Comparison of ENCODE assay signal across 20 mouse cellular contexts in genomic region chr16:90180975-90181374, GRCm38 (mm10). TPM values are rescaled to one million over a fixed set of nuclear protein-coding genes. Genes with fewer than 3 reads are reported as not detected.
A peak's percentile ranks its signal among the peaks of the same experiment; 100 is the strongest.
DNase-seq lines count a peak whose midpoint lies in the region; TF ChIP-seq lines count a peak whose summit lies in the region.
"Had no signal": no experiment of that assay in that cellular context is flagged by ENCODE, and none has a peak within 500 bp of the region (broad histone marks: within the 10 kb centered on the region; RNA-seq: fewer than 3 reads in every experiment).

No protein-coding gene starts in this region.

- TF ChIP-seq CTCF in small intestine, adult 2 months (IDR thresholded peaks at IDR 0.05; ENCODE audit: extremely low read depth, insufficient read length, insufficient replicate concordance, low read depth, low read length), result no peak

- peaks cover 19% of the 10 kb centered on the region for H3K4me1 ChIP-seq in small intestine, adult 2 months (ENCODE audit: control insufficient read depth, insufficient read depth, insufficient read length, low read length)
- H3K4me1 ChIP-seq: embryonic facial prominence, embryonic 12.5 days had no signal

- peak overlapping the region; percentile 66 for H3K27ac ChIP-seq in small intestine, adult 2 months (ENCODE audit: insufficient read depth, low read depth, low read length)
- H3K27ac ChIP-seq: embryonic facial prominence, embryonic 12.5 days; forebrain, embryonic 12.5 days; forebrain, embryonic 15.5 days; heart, embryonic 13.5 days; hindbrain, embryonic 14.5 days; hindbrain, postnatal 0 days had no signal

- no peak for TF ChIP-seq POLR2A in small intestine, adult 2 months (IDR thresholded peaks at IDR 0.05; ENCODE audit: low read depth, low read length)

- H3K27me3 ChIP-seq in small intestine, adult 2 months (ENCODE audit: control insufficient read depth, insufficient read depth, low read length), result no peaks in the 10 kb centered on the region
- H3K27me3 ChIP-seq: embryonic facial prominence, embryonic 12.5 days; forebrain, embryonic 15.5 days; heart, embryonic 13.5 days had no signal

- DNase-seq in 3T3-L1 (ENCODE audit: low read depth, low spot score), result peak; percentile 30
- peak; percentile 85 for DNase-seq in 416B (ENCODE audit: low read depth)
- no peak for DNase-seq in frontal cortex, adult 2 months (ENCODE audit: extremely low spot score in 1 of 2, low spot score in 1 of 2)
- DNase-seq in neural tube, embryonic 10.5 days (ENCODE audit: extremely low spot score, low spot score), result no peak
- no peak for DNase-seq in cerebellum, postnatal 14 days
- DNase-seq: B cell, adult 2 months; cerebellum, adult 8-10 months; gastrocnemius, postnatal 10 days; gastrocnemius, postnatal 36 days; heart, adult 18-20 months; heart, postnatal 4 days had no signal

- no peaks in the 10 kb centered on the region for H3K36me3 ChIP-seq in small intestine, adult 2 months (ENCODE audit: control insufficient read depth, insufficient read depth, low read length)
- H3K36me3 ChIP-seq: embryonic facial prominence, embryonic 12.5 days; forebrain, embryonic 12.5 days; forebrain, embryonic 15.5 days; G1E; heart, embryonic 13.5 days had no signal

- WGBS in small intestine, adult 2 months, result 45% methylated on average over 6 of the region's 6 CpGs

- no peak overlapping the region for H3K4me3 ChIP-seq in small intestine, adult 2 months (ENCODE audit: low read depth, low read length)
- H3K4me3 ChIP-seq: embryonic facial prominence, embryonic 12.5 days; erythroblast, embryonic 14.5 days; forebrain, embryonic 12.5 days; forebrain, embryonic 15.5 days; heart, embryonic 13.5 days had no signal

RNA-seq across cellular contexts. Expression of gene Tiam1, which starts 37.4 kb away (rescaled TPM):
- polyA plus RNA-seq in small intestine, adult 2 months (2012; rRNA removed), result 1.3 and 1.8 TPM in 2 replicates
- 43.7 and 49.1 TPM in 2 replicates for polyA plus RNA-seq in frontal cortex, adult 2 months (2012; rRNA removed)

RNA-seq across cellular contexts. Expression of gene Sod1, which starts 39.6 kb away (rescaled TPM):
- polyA plus RNA-seq in small intestine, adult 2 months (2012; rRNA removed), result 247 and 406 TPM in 2 replicates
- polyA plus RNA-seq in frontal cortex, adult 2 months (2012; rRNA removed), result 794 and 821 TPM in 2 replicates

Comparison
In these comparisons a context has a peak if more than half of its experiments do, and no peak if none do; other contexts are left out.
1. DNase-seq: peak in 3T3-L1 (single experiment) and 416B (single experiment); none in frontal cortex, adult 2 months (0 of 2), neural tube, embryonic 10.5 days (single experiment) and cerebellum, postnatal 14 days (0 of 2).
2. RNA of gene Tiam1, which starts 37.4 kb away (polyA plus RNA-seq): 43.7 to 49.1 TPM in frontal cortex, adult 2 months; 1.3 to 1.8 TPM in small intestine, adult 2 months; every median in the first group is over 10 times any median in the second.